Mouse (Mus musculus) embryonic facial prominence, embryonic 14.5 days (tissue): ENCODE data around the gene Fto. TPM values are rescaled to one million over a fixed set of nuclear protein-coding genes. Genes with fewer than 3 reads are reported as not detected.

Source experiments
- ATAC-seq: fragments of 200-750 bp; cut with Nextera tagmentation; 2 replicates; pipeline ENCODE4 v1.8.0; 2017; ENCODE audit warnings: low read depth, moderate number of reproducible peaks, moderate TSS enrichment
- DNase-seq: peaks from one replicate; pipeline ENCODE4 v3.0.0-alpha.2; 2015; ENCODE audit warnings: low spot score
- H3K27ac ChIP-seq: fragments of 300-500 bp; sonication (generic); replicated peaks from 2 replicates; pipeline ENCODE4 v1.5.1; 2014; ENCODE audit warnings: low read depth, mild to moderate bottlenecking, low read length, moderate library complexity
- H3K27me3 ChIP-seq: fragments of 300-500 bp; sonication (generic); replicated peaks from 2 replicates; pipeline ENCODE4 v1.6.1; 2014; ENCODE audit warnings: low read length; ENCODE audit not compliant: control insufficient read depth, insufficient read depth
- H3K36me3 ChIP-seq: fragments of 300-500 bp; sonication (generic); 2 replicates; pipeline ENCODE4 v1.6.1; 2014; ENCODE audit warnings: low read length, mixed read lengths; ENCODE audit not compliant: control insufficient read depth, insufficient read depth
- H3K4me1 ChIP-seq: fragments of 300-500 bp; sonication (generic); 2 replicates; pipeline ENCODE4 v1.6.1; 2014; ENCODE audit warnings: antibody characterized with exemption, low read length; ENCODE audit not compliant: control insufficient read depth, insufficient read depth
- H3K4me2 ChIP-seq: fragments of 300-500 bp; sonication (generic); 2 replicates; pipeline ENCODE4 v1.6.1; 2014; ENCODE audit warnings: low read depth, mild to moderate bottlenecking, low read length, moderate library complexity, mixed read lengths
- H3K4me3 ChIP-seq: fragments of 300-500 bp; sonication (generic); 2 replicates; pipeline ENCODE4 v1.5.1; 2014; ENCODE audit warnings: low read depth, mild to moderate bottlenecking, low read length
- H3K9ac ChIP-seq: fragments of 300-500 bp; sonication (generic); 2 replicates; pipeline ENCODE4 v1.6.1; 2014; ENCODE audit warnings: low read depth, mild to moderate bottlenecking, low read length, moderate library complexity, mixed read lengths
- H3K9me3 ChIP-seq: fragments of 300-500 bp; sonication (generic); 2 replicates; pipeline ENCODE4 v1.6.1; 2016; ENCODE audit warnings: low read length; ENCODE audit not compliant: control insufficient read depth
- WGBS: fragments of 180-500 bp; shearing (Covaris S2); extraction: QIAGEN DNeasy Blood & Tissue Kit; methylation state at CpG from one replicate; pipeline ENCODE4 v1.1.7; 2014; 5-methylcytosine and 5-hydroxymethylcytosine counted together
- polyA plus RNA-seq: library from polyadenylated mRNA; unstranded; fragments of >200 nt; fragmentation: Nextera tagmentation; extraction: Ambion mirVana; gene quantifications from 2 replicates; pipeline ENCODE4 v1.2.1, GENCODE M21; 2014

Gene Fto
- polyA plus RNA-seq, 1 experiment from 2014 or later, result 107 TPM

DNA sequence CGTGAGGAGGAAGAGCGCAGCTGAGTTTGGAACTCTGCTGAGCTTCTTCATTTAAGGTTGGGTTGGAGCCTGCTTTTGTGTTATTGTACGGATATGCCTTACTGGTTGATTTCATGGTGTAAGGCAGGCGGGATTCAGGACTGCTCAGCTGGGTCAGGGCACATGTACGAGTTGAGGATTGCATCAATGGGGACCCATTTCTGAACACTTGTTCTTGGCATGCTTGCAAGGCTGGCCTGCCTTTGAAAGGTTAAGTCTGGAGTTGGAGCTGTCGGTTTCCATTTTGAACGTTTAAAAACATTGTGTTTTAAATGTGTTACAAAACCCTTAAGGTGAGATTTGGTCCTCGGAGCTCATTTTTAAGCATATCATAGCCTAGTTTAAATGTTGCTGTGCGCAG is 15.7 kb downstream of the Fto start:
- no peak overlapping the region for H3K9ac ChIP-seq
- 64% methylated on average over 9 of the region's 9 CpGs for WGBS
- no peak overlapping the region for H3K27ac ChIP-seq

GRCm38 (mm10) chr8:91329461-91329850 is 16.1 kb downstream of the Fto start:
- no peak for DNase-seq
- no peak overlapping the region for H3K4me2 ChIP-seq

More for the DNA sequence above, 15.7 kb downstream of the Fto start:
- H3K9me3 ChIP-seq, result no peaks in the 10 kb centered on the region
- no peak for ATAC-seq
- no peaks in the 10 kb centered on the region for H3K27me3 ChIP-seq
- no peak overlapping the region for H3K4me3 ChIP-seq
- no peak for DNase-seq
- peaks cover 37% of the 10 kb centered on the region for H3K4me1 ChIP-seq
- peaks cover 23% of the 10 kb centered on the region; the same call in 1 of the 2 replicates for H3K36me3 ChIP-seq
- no peak overlapping the region for H3K4me2 ChIP-seq

GRCm38 (mm10) chr8:91338389-91339154 is 25.2 kb downstream of the Fto start:
- WGBS, result 88% methylated on average over 6 of the region's 6 CpGs
- DNase-seq (no peak), ATAC-seq (no peak)
- no peak overlapping the region for H3K9ac ChIP-seq
- no peak overlapping the region for H3K27ac ChIP-seq
- H3K9me3 ChIP-seq, result 0 out of 2 replicates have a peak, but pooled peaks cover 11% of the 10 kb centered on the region
- H3K27me3 ChIP-seq, result no peaks in the 10 kb centered on the region
- H3K4me2 ChIP-seq, result no peak overlapping the region
- H3K36me3 ChIP-seq, result no peaks in the 10 kb centered on the region
- no peak overlapping the region for H3K4me3 ChIP-seq
- peaks cover 12% of the 10 kb centered on the region for H3K4me1 ChIP-seq

More at GRCm38 (mm10) chr8:91329461-91329850, 16.1 kb downstream of the Fto start:
- H3K27ac ChIP-seq, result no peak overlapping the region
- no peaks in the 10 kb centered on the region for H3K9me3 ChIP-seq
- H3K9ac ChIP-seq, result no peak overlapping the region
- peaks cover 23% of the 10 kb centered on the region; the same call in 1 of the 2 replicates for H3K36me3 ChIP-seq
- 25% methylated on average over 6 of the region's 6 CpGs for WGBS
- no peaks in the 10 kb centered on the region for H3K27me3 ChIP-seq
- no peak overlapping the region for H3K4me3 ChIP-seq
- peaks cover 37% of the 10 kb centered on the region for H3K4me1 ChIP-seq
- no peak for ATAC-seq

DNA sequence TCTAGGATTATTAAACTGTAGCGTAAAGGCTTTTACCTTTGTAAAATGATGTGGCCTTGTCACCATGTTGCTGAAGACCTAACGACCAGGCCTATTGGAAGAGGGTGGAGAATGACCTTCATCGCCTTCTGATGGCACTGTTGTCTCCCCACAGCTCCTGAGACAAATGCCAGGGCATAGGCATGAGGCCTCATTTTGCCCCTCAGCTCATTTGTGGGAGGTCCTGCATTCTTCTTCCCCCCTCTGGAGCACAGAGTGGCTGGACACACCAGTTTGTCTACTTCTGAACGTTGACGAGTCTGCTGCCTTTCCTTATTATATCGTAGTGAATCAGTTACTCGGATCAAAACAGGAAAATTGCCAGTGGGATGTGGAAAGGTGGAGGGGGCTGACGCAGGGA is 26.3 kb downstream of the Fto start:
- no peaks in the 10 kb centered on the region for H3K36me3 ChIP-seq
- H3K9me3 ChIP-seq, result 0 out of 2 replicates have a peak, but pooled peaks cover 11% of the 10 kb centered on the region
- H3K4me1 ChIP-seq, result peaks cover 12% of the 10 kb centered on the region
- no peak overlapping the region for H3K9ac ChIP-seq
- ATAC-seq (no peak), DNase-seq (no peak)
- WGBS, result 77% methylated on average over 8 of the region's 8 CpGs
- no peak overlapping the region for H3K27ac ChIP-seq
- H3K4me3 ChIP-seq, result no peak overlapping the region
- no peaks in the 10 kb centered on the region for H3K27me3 ChIP-seq
- H3K4me2 ChIP-seq, result no peak overlapping the region

DNA sequence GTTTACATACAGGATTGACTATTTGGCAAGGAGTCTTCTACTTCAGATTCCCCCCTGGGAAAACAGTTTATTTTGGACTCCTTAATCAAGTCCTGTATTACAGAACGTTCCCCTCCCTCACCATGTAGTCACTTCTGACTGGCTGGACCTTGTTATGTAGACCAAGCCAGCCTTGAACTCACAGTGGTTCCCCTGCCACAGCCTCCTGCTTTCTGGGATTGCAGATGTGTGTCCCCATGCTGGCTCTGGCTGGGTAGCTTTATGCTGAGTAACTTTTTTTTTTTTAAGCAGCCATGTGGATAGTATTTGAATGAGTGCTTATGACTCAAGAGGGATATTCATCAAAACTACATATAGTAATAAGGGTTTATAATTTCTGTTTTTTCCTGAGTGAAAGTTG is 27.4 kb downstream of the Fto start:
- Histone ChIP-seq H3K4me3 (no peak overlapping the region), H3K4me2 (no peak overlapping the region), H3K9ac (no peak overlapping the region), H3K9me3 (0 out of 2 replicates have a peak, but pooled peaks cover 10% of the 10 kb centered on the region), H3K36me3 (no peaks in the 10 kb centered on the region), H3K27me3 (no peaks in the 10 kb centered on the region), H3K4me1 (peaks cover 12% of the 10 kb centered on the region), H3K27ac (no peak overlapping the region)
- DNase-seq (no peak), ATAC-seq (no peak)
- WGBS, result 43% methylated on average over 1 of the region's 1 CpGs

- ATAC-seq (no peak), DNase-seq (no peak)
- H3K4me3 ChIP-seq, result no peak overlapping the region
- WGBS, result 40% methylated on average over 5 of the region's 5 CpGs
- H3K36me3 ChIP-seq, result no peaks in the 10 kb centered on the region
- H3K27ac ChIP-seq, result no peak overlapping the region
- no peaks in the 10 kb centered on the region for H3K27me3 ChIP-seq
- no peak overlapping the region for H3K4me2 ChIP-seq
- H3K9me3 ChIP-seq, result 0 out of 2 replicates have a peak, but pooled peaks cover 2% of the 10 kb centered on the region
- peaks cover 12% of the 10 kb centered on the region for H3K4me1 ChIP-seq
- H3K9ac ChIP-seq, result no peak overlapping the region
Observed at GRCm38 (mm10) chr8:91342196-91342595, 28.9 kb downstream of the Fto start.

DNA sequence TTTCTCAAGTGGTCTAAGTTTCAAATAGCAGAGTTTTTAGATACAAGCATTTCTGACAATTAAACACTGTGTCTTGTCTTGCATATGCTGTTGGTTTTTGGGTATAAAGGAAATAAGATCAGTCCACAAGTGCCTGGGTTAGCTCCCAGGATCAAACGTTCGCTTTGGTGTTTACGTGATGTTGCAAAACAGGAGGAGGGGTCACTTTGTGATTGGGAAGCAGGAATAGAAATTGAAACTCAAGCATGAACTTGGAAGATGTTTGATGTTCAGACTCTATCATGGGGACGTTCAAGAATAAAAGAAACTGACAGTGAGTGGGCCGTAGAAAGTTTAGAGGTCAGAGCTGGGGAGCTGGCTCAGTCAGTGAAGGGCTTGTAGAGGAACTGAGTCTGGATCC is 29.5 kb downstream of the Fto start:
- WGBS, result 76% methylated on average over 5 of the region's 5 CpGs
- ATAC-seq, result no peak
- H3K4me1 ChIP-seq, result peaks cover 12% of the 10 kb centered on the region
- no peaks in the 10 kb centered on the region for H3K27me3 ChIP-seq
- H3K4me2 ChIP-seq, result no peak overlapping the region
- no peak overlapping the region for H3K4me3 ChIP-seq
- H3K9ac ChIP-seq, result no peak overlapping the region
- no peak overlapping the region for H3K27ac ChIP-seq
- no peaks in the 10 kb centered on the region for H3K9me3 ChIP-seq
- H3K36me3 ChIP-seq, result no peaks in the 10 kb centered on the region
- DNase-seq, result no peak

GRCm38 (mm10) chr8:91344659-91345058 is 31.3 kb downstream of the Fto start:
- no peak for ATAC-seq
- no peak overlapping the region for H3K4me3 ChIP-seq
- H3K36me3 ChIP-seq, result no peaks in the 10 kb centered on the region
- H3K9me3 ChIP-seq, result 0 out of 2 replicates have a peak, but pooled peaks cover 3% of the 10 kb centered on the region
- DNase-seq, result no peak
- peaks cover 9% of the 10 kb centered on the region for H3K4me1 ChIP-seq
- H3K4me2 ChIP-seq, result no peak overlapping the region
- no peak overlapping the region for H3K27ac ChIP-seq
- H3K9ac ChIP-seq, result no peak overlapping the region
- WGBS, result 86% methylated on average over 11 of the region's 11 CpGs
- H3K27me3 ChIP-seq, result no peaks in the 10 kb centered on the region

DNA sequence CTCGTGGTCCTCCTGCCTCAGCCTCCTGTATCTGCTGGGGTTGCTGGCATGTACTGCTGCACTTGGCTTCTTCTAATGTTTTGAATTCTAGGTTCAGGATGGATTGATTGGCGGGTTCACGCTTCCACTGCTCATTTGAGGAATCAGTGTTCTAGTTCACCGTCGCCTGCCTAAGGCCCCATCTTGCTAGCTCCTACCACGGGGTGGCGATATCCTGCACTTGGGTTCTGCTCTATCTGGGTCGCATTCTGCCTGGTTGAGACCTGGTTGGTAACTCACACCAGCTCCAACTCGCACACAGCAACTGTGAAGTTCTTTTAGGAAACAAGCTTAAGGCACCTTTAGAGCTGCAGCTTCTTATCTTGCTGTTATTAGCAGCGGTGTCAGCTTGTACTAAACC is 33.8 kb downstream of the Fto start:
- H3K9ac ChIP-seq, result no peak overlapping the region
- no peak overlapping the region for H3K4me3 ChIP-seq
- DNase-seq, result no peak
- ATAC-seq, result no peak
- 0 out of 2 replicates have a peak, but pooled peaks cover 4% of the 10 kb centered on the region for H3K9me3 ChIP-seq
- no peak overlapping the region for H3K27ac ChIP-seq
- H3K36me3 ChIP-seq, result no peaks in the 10 kb centered on the region
- peaks cover 4% of the 10 kb centered on the region; the same call in 1 of the 2 replicates for H3K4me1 ChIP-seq
- WGBS, result 84% methylated on average over 10 of the region's 10 CpGs
- no peak overlapping the region for H3K4me2 ChIP-seq
- no peaks in the 10 kb centered on the region for H3K27me3 ChIP-seq
